Mouse (Mus musculus) brain, embryonic 14.5 days (tissue): ENCODE data around the gene Tbc1d22b.

ENCODE experiments used
- CTCF ChIP-seq: fragments of 200-500 bp; IDR thresholded peaks from 2 replicates; pipeline ENCODE4 v1.5.1; 2012; ENCODE audit warnings: inconsistent platforms, mild to moderate bottlenecking, moderate library complexity, borderline replicate concordance; ENCODE audit not compliant: insufficient read depth, insufficient read length; ENCODE audit errors: extremely low read depth
- POLR2A ChIP-seq: fragments of 200-500 bp; IDR thresholded peaks from 2 replicates; pipeline ENCODE4 v1.6.1; 2012; ENCODE audit warnings: mild to moderate bottlenecking, inconsistent platforms, borderline replicate concordance; ENCODE audit not compliant: poor library complexity, insufficient read depth, insufficient read length, severe bottlenecking; ENCODE audit errors: extremely low read depth

- no peak for TF ChIP-seq POLR2A
- TF ChIP-seq CTCF: no peak
Measured at GRCm38 (mm10) chr17:29548994-29549393, 591 bp upstream of the Tbc1d22b start.
